Mouse (Mus musculus) MEL (cell line): Measurements from ENCODE around the gene Myzap.

Experiments used
- MEF2A ChIP-seq: IDR thresholded peaks from 2 replicates; pipeline ENCODE4 v1.6.1; 2014; ENCODE audit warnings: low read depth, mild to moderate bottlenecking, inconsistent platforms, low read length, improper control_type of control experiment; ENCODE audit not compliant: poor library complexity, insufficient replicate concordance, severe bottlenecking; ENCODE audit errors: extremely low read depth
- NRF1 ChIP-seq: IDR thresholded peaks from 2 replicates; pipeline ENCODE4 v1.6.1; 2014; ENCODE audit warnings: low read depth, mild to moderate bottlenecking, inconsistent platforms, low read length, improper control_type of control experiment, moderate library complexity; ENCODE audit not compliant: poor library complexity, insufficient read depth, severe bottlenecking
- RCOR1 ChIP-seq: IDR thresholded peaks from 2 replicates; pipeline ENCODE4 v1.6.1; 2012; ENCODE audit warnings: low read depth, mild to moderate bottlenecking, inconsistent platforms, low read length, improper control_type of control experiment
- TCF12 ChIP-seq: IDR thresholded peaks from 2 replicates; pipeline ENCODE4 v1.6.1; 2014; ENCODE audit warnings: low read depth, mild to moderate bottlenecking, inconsistent platforms, low read length, improper control_type of control experiment, moderate library complexity

- TF ChIP-seq RCOR1: no peak
- TF ChIP-seq NRF1: no peak
- no peak for TF ChIP-seq TCF12
- TF ChIP-seq MEF2A: no peak
Observed at GRCm38 (mm10) chr9:71496637-71497036, 95.5 kb downstream of the Myzap start.
